Mouse (Mus musculus): ENCODE data around the gene Ssr3.

The Ssr3 gene

GRCm38 (mm10) chr3:65373594-65374182 is 18.7 kb downstream of the Ssr3 start:
- DNase-seq = no peak

GRCm38 (mm10) chr3:65372552-65372951 is 19.9 kb downstream of the Ssr3 start:
- no peak for DNase-seq

- no peak for DNase-seq
Observed at GRCm38 (mm10) chr3:65367944-65368343, 24.5 kb downstream of the Ssr3 start.

GRCm38 (mm10) chr3:65365921-65366710 is 26.3 kb downstream of the Ssr3 start:
- no peak for DNase-seq

GRCm38 (mm10) chr3:65365184-65365583 is 27.2 kb downstream of the Ssr3 start:
- DNase-seq = no peak

GRCm38 (mm10) chr3:65363438-65363837 is 29.0 kb downstream of the Ssr3 start:
- no peak for DNase-seq

GRCm38 (mm10) chr3:65360163-65360969 is 32.1 kb downstream of the Ssr3 start:
- DNase-seq = no peak

GRCm38 (mm10) chr3:65358841-65359240 is 33.6 kb downstream of the Ssr3 start:
- no peak for DNase-seq

GRCm38 (mm10) chr3:65358275-65358674 is 34.1 kb downstream of the Ssr3 start:
- DNase-seq = no peak

- no peak for DNase-seq
Observed at GRCm38 (mm10) chr3:65355479-65355878, 36.9 kb downstream of the Ssr3 start.

- DNase-seq = no peak
Observed at GRCm38 (mm10) chr3:65353263-65354037, 39.0 kb downstream of the Ssr3 start.

- no peak for DNase-seq
Observed at GRCm38 (mm10) chr3:65352278-65353127, 39.9 kb downstream of the Ssr3 start.

GRCm38 (mm10) chr3:65346176-65346575 is 46.2 kb downstream of the Ssr3 start:
- no peak for DNase-seq

GRCm38 (mm10) chr3:65340173-65340951 is 52.1 kb downstream of the Ssr3 start:
- no peak for DNase-seq

GRCm38 (mm10) chr3:65337835-65338464 is 54.5 kb downstream of the Ssr3 start:
- DNase-seq = no peak
